Mouse (Mus musculus) testis, adult 2 months (tissue): ENCODE data around the gene Hk1.

ENCODE experiments used
- CTCF ChIP-seq: fragments of 200-500 bp; IDR thresholded peaks from 2 replicates; pipeline ENCODE4 v1.5.1; 2012; ENCODE audit warnings: low read depth, mild to moderate bottlenecking, inconsistent platforms, low read length, moderate library complexity; ENCODE audit not compliant: control insufficient read depth, insufficient read depth, insufficient replicate concordance
- POLR2A ChIP-seq: fragments of 200-500 bp; IDR thresholded peaks from 2 replicates; pipeline ENCODE4 v1.6.1; 2012; ENCODE audit warnings: low read depth, mild to moderate bottlenecking, inconsistent platforms, low read length, moderate library complexity; ENCODE audit not compliant: control insufficient read depth

GRCm38 (mm10) chr10:62339211-62340094 lies 40.3 kb downstream of the Hk1 start:
- TF ChIP-seq POLR2A: no peak
- no peak for TF ChIP-seq CTCF
